ENCODE assay signal across 8 mouse cellular contexts in the genomic region with DNA sequence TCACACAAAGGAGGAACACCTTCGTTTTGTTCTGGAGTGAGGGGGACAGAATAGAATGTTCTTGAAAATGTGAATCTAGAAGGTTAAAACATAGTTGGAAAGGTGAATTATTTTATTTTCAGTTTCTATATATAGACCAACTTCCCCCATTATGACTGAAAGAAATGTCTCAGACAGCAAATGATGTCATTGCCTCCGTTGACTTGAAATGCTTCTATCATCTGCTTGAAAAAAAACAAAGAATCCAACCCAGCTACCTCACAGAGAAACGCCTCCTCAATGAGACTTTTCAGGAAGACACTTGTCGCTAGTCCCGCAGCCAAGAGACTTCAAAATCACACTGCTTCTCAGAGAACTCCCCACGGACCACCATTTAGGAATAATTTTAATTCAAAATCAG.
A peak's percentile ranks its signal among the peaks of the same experiment; 100 is the strongest.
DNase-seq lines count a peak whose midpoint lies in the region; ATAC-seq lines count a peak whose summit lies in the region.

No protein-coding gene starts in this region.

- H3K27me3 ChIP-seq in embryonic facial prominence, embryonic 13.5 days: peaks cover 67% of the 10 kb centered on the region
- peaks cover 88% of the 10 kb centered on the region for H3K27me3 ChIP-seq in embryonic facial prominence, embryonic 10.5 days (replicated peaks; ENCODE audit: low read depth, poor library complexity, severe bottlenecking)
- H3K27me3 ChIP-seq in midbrain, embryonic 13.5 days: peaks cover 58% of the 10 kb centered on the region

- no peaks in the 10 kb centered on the region for H3K36me3 ChIP-seq in embryonic facial prominence, embryonic 13.5 days
- H3K36me3 ChIP-seq in embryonic facial prominence, embryonic 10.5 days (replicated peaks): no peaks in the 10 kb centered on the region
- no peaks in the 10 kb centered on the region for H3K36me3 ChIP-seq in midbrain, embryonic 13.5 days

- DNase-seq in embryonic facial prominence, embryonic 10.5 days (ENCODE audit: low spot score): no peak
- DNase-seq in CD4-positive helper T cell, adult 2 months (ENCODE audit: low read depth, low spot score): peak; percentile 69
- DNase-seq in heart, postnatal 10 days: peak; percentile 6 to 27
- DNase-seq in layer of hippocampus, postnatal 10 days (ENCODE audit: low spot score in 2 of 2): no peak
- no peak for DNase-seq in adrenal gland, adult 18-20 months (ENCODE audit: low spot score in 2 of 2)
- DNase-seq in adrenal gland, postnatal 14 days: no peak

- WGBS in embryonic facial prominence, embryonic 13.5 days: 6% methylated on average over 6 of the region's 6 CpGs
- WGBS in embryonic facial prominence, embryonic 10.5 days: 3% methylated on average over 6 of the region's 6 CpGs
- 4% methylated on average over 6 of the region's 6 CpGs for WGBS in midbrain, embryonic 13.5 days

- intact Hi-C loops in heart, postnatal 10 days (cut with DNase I): loop anchor here (5.0 kb wide), 2 partner anchors 65 to 90 kb away; a partner anchor contains a TSS

- H3K9ac ChIP-seq in embryonic facial prominence, embryonic 13.5 days: no peak overlapping the region
- no peak overlapping the region for H3K9ac ChIP-seq in midbrain, embryonic 13.5 days (replicated peaks)

- ATAC-seq in embryonic facial prominence, embryonic 13.5 days (ENCODE audit: insufficient number of reproducible peaks, insufficient read depth, low FRiP score, low TSS enrichment, low read depth): no peak
- ATAC-seq in midbrain, embryonic 13.5 days: no peak

- peaks cover 24% of the 10 kb centered on the region for H3K4me1 ChIP-seq in embryonic facial prominence, embryonic 13.5 days
- peaks cover 23% of the 10 kb centered on the region for H3K4me1 ChIP-seq in embryonic facial prominence, embryonic 10.5 days
- peaks cover 26% of the 10 kb centered on the region for H3K4me1 ChIP-seq in midbrain, embryonic 13.5 days (replicated peaks)

- no peaks in the 10 kb centered on the region for H3K9me3 ChIP-seq in embryonic facial prominence, embryonic 13.5 days
- no peaks in the 10 kb centered on the region for H3K9me3 ChIP-seq in embryonic facial prominence, embryonic 10.5 days
- no peaks in the 10 kb centered on the region for H3K9me3 ChIP-seq in midbrain, embryonic 13.5 days

- H3K4me2 ChIP-seq in embryonic facial prominence, embryonic 13.5 days: peak overlapping the region; percentile 82
- peak overlapping the region; percentile 59 for H3K4me2 ChIP-seq in midbrain, embryonic 13.5 days (replicated peaks)

- H3K27ac ChIP-seq in embryonic facial prominence, embryonic 13.5 days: no peak overlapping the region
- H3K27ac ChIP-seq in embryonic facial prominence, embryonic 10.5 days (replicated peaks): no peak overlapping the region
- H3K27ac ChIP-seq in midbrain, embryonic 13.5 days: no peak overlapping the region

- H3K4me3 ChIP-seq in embryonic facial prominence, embryonic 13.5 days: peak overlapping the region; percentile 46; the same call in 1 of the 2 replicates
- no peak overlapping the region for H3K4me3 ChIP-seq in embryonic facial prominence, embryonic 10.5 days
- H3K4me3 ChIP-seq in midbrain, embryonic 13.5 days (replicated peaks): peak overlapping the region; percentile 37; the same call in 1 of the 2 replicates

Comparison
In these comparisons a context has a peak if more than half of its experiments do, and no peak if none do; other contexts are left out.
1. DNase-seq: peak in CD4-positive helper T cell, adult 2 months (single experiment) and heart, postnatal 10 days (2 of 2); none in embryonic facial prominence, embryonic 10.5 days (single experiment), layer of hippocampus, postnatal 10 days (0 of 2), adrenal gland, adult 18-20 months (0 of 2) and adrenal gland, postnatal 14 days (single experiment).